Mouse (Mus musculus): ENCODE results near the gene Uqcrc2. TPM values are rescaled to one million over a fixed set of nuclear protein-coding genes. Genes with fewer than 3 reads are reported as not detected.

Uqcrc2 gene
- 83.2 to 96.9 TPM (median 91.7 TPM) in 3 replicates for total RNA-seq (2017)

GRCm38 (mm10) chr7:120634711-120635361 is at the start of gene Uqcrc2:
TSS of gene Uqcrc2 (plus strand) at chr7:120635176.
- ATAC-seq (replicated peaks; ENCODE audit: insufficient number of reproducible peaks, low FRiP score, low TSS enrichment, poor library complexity, severe bottlenecking): peak; percentile 97

GRCm38 (mm10) chr7:120597203-120597743 is 37.7 kb upstream of the Uqcrc2 start:
- no peak for ATAC-seq (replicated peaks; ENCODE audit: insufficient number of reproducible peaks, low FRiP score, low TSS enrichment, poor library complexity, severe bottlenecking)

GRCm38 (mm10) chr7:120597744-120598243 is 37.2 kb upstream of the Uqcrc2 start:
- ATAC-seq (replicated peaks; ENCODE audit: insufficient number of reproducible peaks, low FRiP score, low TSS enrichment, poor library complexity, severe bottlenecking): no peak

- no peak for ATAC-seq (replicated peaks; ENCODE audit: insufficient number of reproducible peaks, low FRiP score, low TSS enrichment, poor library complexity, severe bottlenecking)
Measured at GRCm38 (mm10) chr7:120598355-120598754, 36.6 kb upstream of the Uqcrc2 start.

- ATAC-seq (replicated peaks; ENCODE audit: insufficient number of reproducible peaks, low FRiP score, low TSS enrichment, poor library complexity, severe bottlenecking): no peak
Measured at GRCm38 (mm10) chr7:120620075-120620771, 14.8 kb upstream of the Uqcrc2 start.

- no peak for ATAC-seq (replicated peaks; ENCODE audit: insufficient number of reproducible peaks, low FRiP score, low TSS enrichment, poor library complexity, severe bottlenecking)
Measured at GRCm38 (mm10) chr7:120620841-120621240, 14.1 kb upstream of the Uqcrc2 start.

- ATAC-seq (replicated peaks; ENCODE audit: insufficient number of reproducible peaks, low FRiP score, low TSS enrichment, poor library complexity, severe bottlenecking): no peak
Measured at GRCm38 (mm10) chr7:120632518-120632917, 2.5 kb upstream of the Uqcrc2 start.

GRCm38 (mm10) chr7:120634301-120634700 is 675 bp upstream of the Uqcrc2 start:
- no peak for ATAC-seq (replicated peaks; ENCODE audit: insufficient number of reproducible peaks, low FRiP score, low TSS enrichment, poor library complexity, severe bottlenecking)

- ATAC-seq (replicated peaks; ENCODE audit: insufficient number of reproducible peaks, low FRiP score, low TSS enrichment, poor library complexity, severe bottlenecking): peak; percentile 34
Measured at GRCm38 (mm10) chr7:120635362-120635781, 396 bp downstream of the Uqcrc2 start.

GRCm38 (mm10) chr7:120635821-120636220 is 845 bp downstream of the Uqcrc2 start:
- ATAC-seq (replicated peaks; ENCODE audit: insufficient number of reproducible peaks, low FRiP score, low TSS enrichment, poor library complexity, severe bottlenecking): no peak

GRCm38 (mm10) chr7:120643217-120643616 is 8.2 kb downstream of the Uqcrc2 start:
- no peak for ATAC-seq (replicated peaks; ENCODE audit: insufficient number of reproducible peaks, low FRiP score, low TSS enrichment, poor library complexity, severe bottlenecking)

- ATAC-seq (replicated peaks; ENCODE audit: insufficient number of reproducible peaks, low FRiP score, low TSS enrichment, poor library complexity, severe bottlenecking): no peak
Measured at GRCm38 (mm10) chr7:120647849-120648248, 12.9 kb downstream of the Uqcrc2 start.

GRCm38 (mm10) chr7:120662079-120662478 is 27.1 kb downstream of the Uqcrc2 start:
- ATAC-seq (replicated peaks; ENCODE audit: insufficient number of reproducible peaks, low FRiP score, low TSS enrichment, poor library complexity, severe bottlenecking): no peak

GRCm38 (mm10) chr7:120670153-120670875 is 35.3 kb downstream of the Uqcrc2 start, which contains the start of gene Pdzd9:
TSS of gene Pdzd9 (minus strand) at chr7:120670343.
- 0 out of 2 replicates have a peak, but pooled peaks have one; percentile 46 for ATAC-seq (replicated peaks; ENCODE audit: insufficient number of reproducible peaks, low FRiP score, low TSS enrichment, poor library complexity, severe bottlenecking)

GRCm38 (mm10) chr7:120671271-120671670 is 36.3 kb downstream of the Uqcrc2 start:
- no peak for ATAC-seq (replicated peaks; ENCODE audit: insufficient number of reproducible peaks, low FRiP score, low TSS enrichment, poor library complexity, severe bottlenecking)

- ATAC-seq (replicated peaks; ENCODE audit: insufficient number of reproducible peaks, low FRiP score, low TSS enrichment, poor library complexity, severe bottlenecking): 0 out of 2 replicates have a peak, but pooled peaks have one; percentile 32
Measured at GRCm38 (mm10) chr7:120677001-120677643, 42.1 kb downstream of the Uqcrc2 start, which contains the start of gene Mosmo. TSS of gene Mosmo (plus strand) at chr7:120677618.

GRCm38 (mm10) chr7:120677764-120678531 is 43.0 kb downstream of the Uqcrc2 start:
- ATAC-seq (replicated peaks; ENCODE audit: insufficient number of reproducible peaks, low FRiP score, low TSS enrichment, poor library complexity, severe bottlenecking): no peak

- no peak for ATAC-seq (replicated peaks; ENCODE audit: insufficient number of reproducible peaks, low FRiP score, low TSS enrichment, poor library complexity, severe bottlenecking)
Measured at GRCm38 (mm10) chr7:120679023-120679422, 44.0 kb downstream of the Uqcrc2 start.

All from monocyte, adult 5-6 weeks (primary cell).